Mouse (Mus musculus) cerebellum, postnatal 4 days (tissue): ENCODE measurements around the gene Nipa1.

Source experiments
- DNase-seq, 2 experiments: peaks; one replicate each; pipeline ENCODE4 v3.0.0; 2022; ENCODE audit warnings: low spot score in 2 of 2, mixed read lengths in 1 of 2

The Nipa1 gene

DNA sequence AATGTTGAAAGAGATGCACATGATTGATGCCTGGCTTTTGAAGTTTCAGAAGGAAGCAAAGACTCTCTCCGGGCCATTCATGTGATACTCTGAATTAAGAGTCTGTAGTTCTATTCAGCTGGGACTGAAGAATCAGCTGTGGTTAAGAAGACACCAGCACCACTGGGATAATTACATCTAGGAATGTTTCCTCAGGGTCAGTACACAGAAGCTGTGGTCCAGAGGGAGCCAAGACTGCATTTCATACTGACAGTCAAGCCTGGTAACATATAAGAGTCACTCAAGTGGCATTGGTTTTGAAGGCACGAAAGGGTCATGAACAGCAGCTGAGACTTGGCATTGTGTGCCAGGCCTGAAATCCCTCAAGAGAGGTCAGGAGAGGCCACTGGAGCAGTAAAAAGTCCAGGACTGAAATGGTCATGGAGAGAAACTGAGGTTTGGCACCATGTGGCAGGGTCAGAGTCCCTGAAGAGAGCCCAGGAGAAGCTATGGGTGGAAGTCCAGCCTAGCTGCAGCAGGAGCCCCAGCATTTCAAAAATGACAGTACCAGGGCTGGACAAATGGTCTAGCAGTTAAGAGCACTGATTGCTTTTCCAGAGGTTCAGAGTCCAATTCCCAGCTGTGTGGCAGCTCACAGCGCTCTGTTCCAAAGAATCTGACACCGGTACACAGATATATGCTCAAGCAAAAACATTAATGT is 9.3 kb downstream of the Nipa1 start:
- DNase-seq, result no peak

DNA sequence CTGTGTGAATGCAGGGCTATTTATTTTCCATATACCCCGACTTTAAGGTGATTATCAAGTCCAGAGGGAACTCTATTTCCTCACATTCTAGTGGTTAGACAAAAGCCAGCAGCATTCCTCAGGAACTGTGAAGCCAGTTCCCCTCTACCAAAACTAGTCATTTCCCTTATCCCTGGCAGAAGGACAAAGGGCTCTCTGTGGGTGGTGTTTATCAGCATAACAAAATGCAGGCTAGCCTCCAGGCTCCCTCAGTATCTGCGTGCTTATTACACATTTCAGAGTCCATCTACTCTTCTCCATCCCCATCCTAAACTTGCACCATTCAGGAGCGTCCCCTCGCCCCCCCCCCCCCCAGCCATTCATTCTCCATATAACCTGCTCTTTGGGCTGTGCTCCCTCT is 20.8 kb downstream of the Nipa1 start:
- DNase-seq, result no peak

DNA sequence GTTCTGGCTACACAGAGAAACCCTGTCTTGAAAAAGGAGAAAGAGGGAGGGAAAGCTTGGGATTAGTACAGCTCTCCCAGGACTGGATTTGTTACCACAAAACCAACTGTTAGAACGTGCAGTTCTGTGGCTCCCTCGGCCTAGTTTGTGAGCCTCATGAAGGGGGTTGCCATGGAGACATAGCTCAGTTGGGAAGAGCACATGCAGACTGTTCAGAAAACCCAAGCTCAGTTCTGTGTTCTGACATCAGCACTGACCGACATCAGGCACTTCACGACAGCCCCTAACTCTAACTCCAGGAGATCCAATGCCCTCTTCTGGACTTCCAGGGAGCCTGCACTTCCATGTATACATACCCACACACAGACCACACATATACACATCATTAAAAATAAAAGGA is 24.7 kb downstream of the Nipa1 start:
- no peak for DNase-seq

DNA sequence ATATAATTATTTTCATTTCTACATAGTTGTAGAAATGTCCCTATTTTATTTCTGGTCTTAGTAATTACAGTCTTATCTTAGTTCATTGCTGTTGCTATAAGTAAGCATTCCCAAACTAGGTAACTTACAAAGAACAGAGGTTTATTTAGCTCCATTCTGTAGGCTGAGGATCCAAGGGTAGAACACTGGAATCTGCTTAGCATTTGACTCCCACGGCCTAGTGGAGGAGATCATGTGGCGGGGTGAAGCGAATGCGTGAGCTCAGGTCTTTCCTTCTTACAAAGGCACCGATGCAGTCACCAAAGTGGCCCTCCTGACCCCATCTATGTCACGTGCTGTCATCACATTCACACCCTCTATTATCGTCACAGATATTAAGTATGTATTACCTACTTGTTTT is 27.9 kb downstream of the Nipa1 start:
- no peak for DNase-seq

DNA sequence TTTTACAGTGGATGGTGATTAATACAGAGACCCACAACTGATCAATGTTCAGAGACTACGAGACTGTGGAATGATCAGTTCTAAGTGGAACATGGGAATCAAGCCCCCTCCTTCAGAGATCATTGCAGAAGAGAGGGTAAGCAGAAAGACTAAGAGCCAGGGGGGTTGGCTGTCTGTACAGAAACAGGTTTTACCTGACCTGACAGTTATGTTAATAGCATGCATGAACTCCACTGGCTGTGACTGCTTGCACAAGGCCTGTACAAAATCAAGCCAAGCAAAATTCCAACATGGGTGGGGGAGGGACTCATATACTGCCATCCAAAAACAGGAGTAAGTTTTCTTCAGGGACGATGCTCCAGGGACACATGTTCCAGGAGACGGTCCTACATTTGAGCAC is 28.6 kb downstream of the Nipa1 start:
- no peak for DNase-seq

DNA sequence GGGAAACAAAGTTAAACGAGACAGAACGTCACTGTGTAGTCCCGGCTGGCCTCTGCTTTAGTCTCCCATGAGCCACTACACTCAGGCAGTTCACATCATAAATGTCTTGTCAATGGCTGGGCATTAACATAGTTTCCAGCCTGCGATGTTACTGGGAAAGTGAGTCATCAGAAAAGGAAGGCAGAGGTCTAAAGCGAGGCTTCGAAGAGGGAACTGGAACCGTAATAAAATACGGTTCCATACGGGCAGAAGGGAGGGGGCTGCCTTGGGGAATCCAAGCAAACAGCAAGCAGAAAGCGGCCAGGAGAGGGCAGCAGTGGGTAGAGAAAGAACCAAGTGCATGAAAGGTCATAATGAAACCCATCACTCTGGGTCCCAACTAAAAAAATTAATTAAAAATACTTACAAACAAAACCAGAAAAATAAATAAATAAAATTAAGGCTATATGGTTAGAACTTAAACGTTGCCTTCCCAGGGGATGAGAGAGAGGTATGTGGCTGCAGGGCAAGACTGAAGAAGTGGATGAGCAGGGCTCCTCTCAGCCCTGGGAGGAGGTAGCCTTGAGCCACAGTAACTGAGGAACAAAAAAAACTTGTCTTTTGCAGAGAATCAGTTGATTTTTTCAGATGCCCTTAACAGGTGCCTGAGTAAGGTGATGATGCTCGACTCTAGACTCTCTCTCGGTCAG is 33.1 kb downstream of the Nipa1 start:
- peak; percentile 68 to 87 for DNase-seq

DNA sequence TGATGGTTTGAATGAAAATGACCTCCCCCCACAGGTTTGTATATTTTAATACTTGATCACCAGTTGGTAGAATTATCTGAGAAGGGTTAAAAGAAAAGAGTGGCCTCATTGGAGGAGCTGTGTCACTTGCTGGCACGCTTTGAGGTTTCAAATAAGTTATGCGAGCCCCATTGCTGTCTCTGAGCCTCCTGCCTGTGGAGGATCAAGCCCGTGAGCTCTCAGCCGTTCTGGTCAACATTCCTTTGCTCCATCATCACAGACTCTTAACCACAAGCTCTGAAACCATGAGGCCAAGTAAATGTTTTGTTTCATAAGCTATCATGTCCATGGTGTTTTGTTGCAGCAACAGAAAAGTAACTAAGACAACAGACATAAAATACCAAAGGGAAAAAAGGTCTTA is 35.0 kb downstream of the Nipa1 start:
- DNase-seq, result no peak

DNA sequence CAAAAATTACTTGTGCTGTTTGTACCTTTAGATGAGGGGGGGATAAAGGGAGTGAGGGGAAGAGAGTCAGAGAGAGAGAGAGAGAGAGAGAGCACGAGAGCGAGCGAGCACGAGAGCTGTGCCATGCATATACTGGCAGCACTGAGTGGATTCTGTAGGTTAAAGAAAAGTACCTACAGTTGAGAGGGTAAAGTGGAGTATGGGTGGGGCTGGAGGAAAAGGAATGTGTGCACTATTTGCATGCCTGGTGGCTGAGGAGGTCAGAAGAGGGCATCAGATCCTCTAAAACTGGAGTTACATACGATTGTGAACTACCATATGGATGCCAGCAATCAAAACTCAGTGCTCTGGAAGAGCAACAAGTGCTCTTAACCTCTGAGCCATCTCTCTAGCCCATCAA is 36.6 kb downstream of the Nipa1 start:
- no peak for DNase-seq

DNA sequence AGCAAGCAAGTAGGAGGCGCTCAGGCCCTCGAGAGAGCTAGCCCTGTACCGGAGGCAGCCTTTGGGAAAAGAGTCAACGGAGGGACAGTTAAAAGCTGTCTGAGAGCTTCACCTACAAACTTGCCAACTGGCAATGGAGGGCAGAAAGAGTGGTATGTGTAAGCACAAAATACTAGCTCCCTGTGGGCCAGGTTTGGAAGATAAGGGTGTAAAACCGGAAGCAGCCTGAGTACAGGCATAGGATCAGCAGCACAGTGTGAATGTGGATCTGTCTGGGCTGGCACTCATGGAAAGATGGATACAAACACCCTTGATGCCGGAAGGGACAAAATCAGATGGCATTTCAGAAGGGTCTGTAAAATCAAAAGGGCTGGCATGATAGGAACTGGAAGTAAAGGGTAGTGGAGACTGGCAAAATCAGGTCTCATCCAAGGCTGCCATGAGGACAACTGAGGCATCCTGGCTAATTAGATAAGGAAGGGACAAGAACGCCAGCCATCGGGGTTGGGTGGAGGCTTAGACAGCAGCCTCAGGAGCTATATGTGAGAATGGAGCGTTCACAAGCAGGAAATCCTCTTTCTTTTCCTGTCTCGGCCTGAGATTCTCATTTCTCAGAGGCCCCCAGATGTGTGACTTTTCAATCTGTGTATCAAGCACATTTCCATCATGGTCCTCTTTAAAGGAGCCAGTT is 37.6 kb downstream of the Nipa1 start:
- DNase-seq, result no peak

DNA sequence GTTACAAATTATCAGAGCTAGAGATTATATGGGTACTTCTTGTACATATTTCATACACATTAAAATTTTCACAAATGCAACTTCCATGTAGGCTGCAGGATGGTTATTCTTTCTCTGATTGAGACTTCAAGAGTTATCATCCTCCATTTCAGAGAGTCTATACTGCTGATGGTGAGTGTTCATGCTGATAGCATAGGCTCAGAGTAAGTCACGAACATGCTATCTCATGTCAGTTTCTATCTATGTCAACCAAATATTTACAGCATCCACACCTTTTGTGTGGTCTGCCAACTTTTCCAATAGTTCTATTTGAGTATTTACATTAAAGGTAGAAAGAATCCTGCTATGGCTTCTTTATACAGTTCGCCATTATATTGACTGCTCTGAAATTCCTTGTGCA is 38.2 kb downstream of the Nipa1 start:
- DNase-seq, result no peak

DNA sequence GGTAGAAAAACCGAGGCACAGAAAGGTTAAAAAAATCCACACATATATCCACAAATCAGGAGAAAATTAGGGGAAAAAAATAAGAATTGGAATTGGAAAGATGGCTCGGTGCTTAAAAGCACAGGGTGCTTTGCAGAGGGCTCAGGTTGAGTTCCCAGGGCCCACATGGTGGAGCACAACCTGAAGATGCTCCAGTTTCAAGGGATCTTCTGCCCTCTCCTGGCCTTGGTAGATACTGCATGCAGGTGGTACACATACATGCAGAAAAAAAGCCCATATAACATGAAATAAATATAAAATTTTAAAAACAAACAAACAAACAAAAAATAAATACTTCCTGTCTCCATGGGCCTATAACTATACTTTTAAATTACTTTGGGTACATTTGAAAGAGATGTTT is 45.3 kb downstream of the Nipa1 start:
- no peak for DNase-seq

DNA sequence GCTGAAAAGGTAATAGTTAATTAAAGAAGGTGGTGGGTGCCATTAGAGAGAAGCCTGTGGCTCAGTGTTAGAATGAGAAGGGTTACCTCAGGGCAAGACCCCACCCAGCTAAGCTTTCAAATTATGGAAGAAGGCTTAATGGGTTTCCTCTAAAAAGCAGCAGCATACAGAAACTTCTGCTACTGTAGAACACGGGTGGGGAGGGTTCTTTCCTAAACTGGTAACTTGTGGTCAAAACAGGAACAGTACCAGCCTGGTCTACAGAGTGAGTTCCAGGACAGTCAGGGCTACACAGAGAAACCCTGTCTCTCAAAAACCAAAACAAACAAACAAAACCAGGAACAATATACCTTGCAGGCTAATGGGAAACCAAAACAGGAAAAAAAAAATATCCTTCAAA is 50.3 kb downstream of the Nipa1 start:
- DNase-seq, result no peak

DNA sequence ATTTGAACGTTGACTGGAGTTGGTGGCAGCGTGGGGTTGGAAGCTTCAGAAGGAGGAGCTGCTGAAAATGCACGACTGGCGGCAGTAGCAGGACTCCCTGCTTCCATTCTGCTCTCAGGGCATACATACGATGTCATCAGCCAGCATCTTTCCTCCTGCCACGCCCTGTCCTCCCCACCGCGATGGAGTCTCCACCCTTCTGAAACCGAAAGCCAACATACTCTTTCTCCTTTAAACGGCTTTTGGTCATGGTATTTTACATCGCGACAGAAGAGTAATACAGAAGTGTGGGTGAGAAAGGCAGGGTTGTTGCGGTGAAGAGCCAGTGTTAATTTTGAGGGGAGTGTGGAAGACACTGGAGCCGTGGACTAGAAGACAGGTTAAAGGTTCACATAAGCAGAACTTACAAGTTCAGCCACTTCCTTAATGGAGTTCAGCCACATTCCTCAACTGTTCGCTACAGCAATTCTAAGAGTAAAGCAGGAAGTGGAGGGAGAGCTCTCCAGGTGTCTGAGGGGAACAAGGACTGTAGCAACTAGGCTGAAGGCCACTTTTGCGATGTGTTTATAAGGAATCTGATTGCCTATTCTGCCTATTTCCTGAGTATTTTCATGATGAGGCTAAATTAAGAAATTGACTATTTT is 51.4 kb downstream of the Nipa1 start:
- no peak for DNase-seq

DNA sequence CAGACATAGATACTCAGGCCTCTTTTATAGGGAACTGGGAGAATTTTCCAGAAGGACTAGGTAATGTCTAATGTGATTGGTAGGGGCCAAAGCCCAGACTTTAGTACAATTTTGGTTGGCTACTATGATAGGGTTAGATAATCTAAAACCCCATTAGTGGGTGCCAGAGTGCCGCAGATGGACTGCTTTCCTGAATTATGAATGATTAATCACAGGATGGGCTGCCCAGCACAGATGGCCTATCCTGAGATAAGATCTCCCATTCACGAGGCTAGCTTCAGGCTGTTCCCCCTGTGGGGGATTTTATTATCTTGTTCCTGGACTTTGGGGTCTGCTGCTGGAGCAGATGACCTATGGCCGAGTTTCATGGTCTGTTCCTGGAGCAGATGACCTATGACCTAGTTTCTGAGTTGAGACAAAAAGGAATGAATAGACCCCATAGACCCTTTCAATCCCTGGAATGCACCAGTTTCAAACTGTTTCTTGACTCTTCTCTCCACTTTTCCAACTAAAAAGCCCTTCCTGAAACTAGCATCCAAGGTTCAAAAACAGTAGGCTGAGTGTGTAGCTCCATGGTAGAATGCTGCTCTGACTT is 52.8 kb downstream of the Nipa1 start:
- no peak for DNase-seq

DNA sequence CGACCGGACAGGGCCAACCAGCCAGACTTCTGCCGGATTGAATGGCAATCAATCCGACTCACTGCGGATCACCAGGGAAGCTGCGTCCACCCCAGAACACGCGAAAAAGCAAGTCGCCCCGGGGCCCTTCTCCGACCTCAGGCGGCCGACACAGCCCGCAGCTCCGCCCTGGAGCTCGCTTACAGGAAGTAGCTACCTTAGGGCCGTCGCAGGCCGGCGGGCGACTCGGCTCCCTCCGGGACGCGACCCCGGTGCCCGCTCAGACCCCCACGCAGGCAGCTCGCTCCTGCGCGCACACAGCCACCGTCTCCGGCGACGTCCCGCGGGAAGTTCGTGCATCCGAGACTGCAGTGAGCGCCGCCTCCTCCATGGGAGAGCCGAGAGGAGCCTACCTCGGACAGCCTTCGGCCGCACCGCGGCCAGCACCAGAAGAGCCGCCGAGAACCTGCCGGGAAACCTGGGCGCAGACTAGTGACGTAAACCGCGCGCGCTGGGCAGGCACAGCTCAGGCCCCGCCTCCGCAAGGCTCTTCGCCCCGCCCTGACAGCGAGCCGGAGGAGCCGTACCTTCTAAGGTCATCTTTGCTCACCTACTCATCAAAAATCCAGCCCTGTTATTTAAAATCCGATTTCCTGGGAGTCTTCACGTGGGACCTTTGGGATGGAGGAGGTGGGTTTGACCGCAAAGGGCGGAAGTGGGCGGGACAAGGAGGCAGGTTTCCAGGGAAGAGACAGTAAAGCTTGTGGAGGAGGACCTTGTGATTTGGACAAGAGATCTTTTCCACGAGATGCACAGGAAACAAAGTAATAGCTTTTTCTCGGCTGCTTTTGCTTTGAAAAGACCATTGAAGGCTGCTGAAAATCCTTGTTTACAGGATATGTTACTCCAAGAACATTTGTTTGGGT is 57.5 kb downstream of the Nipa1 start, which contains the start of gene Nipa2:
TSS of gene Nipa2 (minus strand) at position 473 of the 905 bp plus-strand sequence.
- peak; percentile 86 to 94 for DNase-seq

DNA sequence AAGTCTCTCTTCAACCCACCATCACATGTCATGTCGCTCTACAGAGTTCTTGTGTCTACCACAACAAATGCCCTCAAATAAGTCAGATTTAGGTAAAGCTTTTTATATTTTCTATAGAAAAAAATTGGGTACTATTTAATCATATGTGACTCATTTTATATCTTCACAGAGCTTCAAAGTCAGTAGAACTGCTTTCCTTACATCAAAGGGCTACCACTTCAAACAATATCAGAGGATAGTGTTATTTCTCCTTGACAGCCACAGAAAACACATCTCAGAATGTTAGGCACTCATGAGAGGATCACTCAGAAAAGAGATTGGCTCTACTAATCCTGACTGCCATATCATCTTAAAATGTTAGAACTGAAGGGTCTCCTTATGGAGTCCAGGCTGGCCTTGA is 59.2 kb downstream of the Nipa1 start:
- DNase-seq, result no peak

DNA sequence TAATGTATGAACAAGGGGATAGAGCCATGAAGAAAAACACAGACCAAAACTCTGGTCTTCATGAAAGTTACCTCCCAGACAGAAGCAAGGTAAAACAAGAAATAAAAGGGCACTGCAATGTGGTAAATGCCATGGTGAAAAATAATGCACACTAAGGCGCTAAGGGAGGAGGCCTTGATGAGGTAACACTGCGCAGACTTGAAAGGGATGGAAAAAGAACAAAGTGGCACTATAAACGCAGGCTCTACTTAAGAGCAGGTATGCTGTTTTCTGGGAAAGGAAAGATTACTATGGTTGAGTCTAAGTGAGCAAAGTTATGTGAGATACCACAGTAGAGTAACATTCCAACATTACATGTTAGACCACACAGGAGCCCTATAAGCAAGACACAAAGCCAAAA is 60.0 kb downstream of the Nipa1 start:
- DNase-seq, result no peak

DNA sequence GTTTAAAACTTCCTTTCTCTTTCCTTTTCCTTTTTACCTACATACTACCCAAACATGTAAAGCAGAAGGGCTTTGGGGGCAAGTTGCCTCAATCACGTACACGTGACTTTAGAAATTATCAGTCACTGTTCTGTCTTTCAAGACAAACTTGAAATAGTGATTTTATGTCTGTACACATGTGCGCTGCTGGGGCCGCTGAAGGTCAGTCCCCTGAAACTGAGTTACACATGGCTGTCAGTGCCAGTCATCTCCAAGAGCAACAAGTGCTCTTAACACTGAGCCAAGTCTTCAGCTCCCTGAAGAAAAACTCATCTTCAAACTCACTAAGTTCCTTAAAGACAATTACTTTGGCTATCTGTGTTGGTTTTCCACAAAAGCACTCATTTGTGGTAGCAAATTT is 61.8 kb downstream of the Nipa1 start:
- DNase-seq, result no peak

DNA sequence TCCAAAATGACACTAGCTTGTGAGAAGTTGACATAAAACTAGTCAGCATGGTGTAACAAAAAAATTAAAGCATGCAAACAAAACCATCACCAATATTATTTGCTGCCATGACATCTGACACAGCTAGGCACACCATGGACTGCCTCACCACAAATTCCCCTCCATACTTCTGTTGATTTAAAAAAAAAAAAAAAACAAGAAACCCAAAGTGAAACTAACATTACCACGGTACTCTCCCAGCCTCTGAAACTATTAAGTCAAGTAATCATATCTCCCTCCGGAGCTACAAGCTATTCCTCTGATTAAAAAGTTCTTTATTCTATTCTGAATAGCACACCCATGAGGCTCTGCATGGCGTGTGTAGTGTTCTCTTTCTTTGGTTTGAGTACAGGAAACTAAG is 62.6 kb downstream of the Nipa1 start:
- DNase-seq, result no peak

DNA sequence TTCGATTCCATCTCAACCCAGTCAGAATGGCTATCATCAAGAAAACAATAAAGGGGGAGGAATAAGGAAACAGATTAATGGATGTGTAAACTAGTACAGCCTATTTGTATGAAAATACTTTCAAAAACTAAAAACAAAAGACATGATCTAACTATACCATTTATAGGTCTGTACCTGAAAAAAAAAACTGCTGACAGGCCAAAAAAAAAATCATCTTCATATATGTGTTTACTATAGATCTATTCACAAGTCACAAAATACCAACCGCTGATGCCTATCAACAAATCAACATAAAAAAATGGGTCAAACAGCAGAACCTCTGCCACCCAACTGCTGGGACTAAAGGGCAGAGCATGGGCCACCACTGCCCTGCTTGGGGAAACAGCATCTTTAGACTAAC is 63.7 kb downstream of the Nipa1 start:
- no peak for DNase-seq

DNA sequence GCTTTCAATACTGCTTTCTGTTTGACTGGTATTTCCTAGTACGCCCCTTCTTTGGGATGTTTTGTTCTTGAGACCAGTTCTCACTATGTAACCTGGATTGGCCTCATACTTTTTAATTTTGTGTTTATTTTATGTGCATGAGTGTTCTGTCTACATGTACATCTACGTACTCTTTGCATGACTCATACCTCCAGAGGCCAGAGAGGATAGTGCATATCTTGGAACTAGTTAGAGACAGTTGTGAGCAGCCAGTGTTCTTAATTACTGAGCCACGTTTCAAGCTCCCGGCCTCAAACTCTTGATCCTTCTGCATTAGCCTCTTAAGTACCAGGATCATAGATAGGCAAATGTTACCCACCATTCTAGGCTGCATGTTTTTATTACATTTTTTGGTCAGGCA is 81.4 kb downstream of the Nipa1 start:
- DNase-seq, result no peak
